In genomic region chr7:128543148-128543855, GRCm38 (mm10) we compare ENCODE assay signal across 17 mouse cellular contexts. TPM values are rescaled to one million over a fixed set of nuclear protein-coding genes. Genes with fewer than 3 reads are reported as not detected.
DNase-seq lines count a peak whose midpoint lies in the region; ATAC-seq and TF ChIP-seq lines count a peak whose summit lies in the region.
"Had no signal": no experiment of that assay in that cellular context is flagged by ENCODE, and none has a peak within 500 bp of the region (broad histone marks: within the 10 kb centered on the region; RNA-seq: fewer than 3 reads in every experiment).

No protein-coding gene starts in this region.

- ATAC-seq in heart, embryonic 12.5 days (ENCODE audit: insufficient number of reproducible peaks, low FRiP score) = no peak
- ATAC-seq in intestine, postnatal 0 days = peak; percentile 60
- ATAC-seq in midbrain, embryonic 15.5 days (replicated peaks) = no peak

- peaks cover 76% of the 10 kb centered on the region for H3K36me3 ChIP-seq in heart, embryonic 12.5 days
- peaks cover 12% of the 10 kb centered on the region for H3K36me3 ChIP-seq in intestine, postnatal 0 days (ENCODE audit: control insufficient read depth, insufficient read depth)
- no peaks in the 10 kb centered on the region for H3K36me3 ChIP-seq in midbrain, embryonic 15.5 days (replicated peaks)

- no peaks in the 10 kb centered on the region for H3K9me3 ChIP-seq in heart, embryonic 12.5 days (replicated peaks)
- H3K9me3 ChIP-seq in intestine, postnatal 0 days (ENCODE audit: control insufficient read depth) = no peaks in the 10 kb centered on the region
- H3K9me3 ChIP-seq in midbrain, embryonic 15.5 days = no peaks in the 10 kb centered on the region
- H3K9me3 ChIP-seq: embryonic facial prominence, embryonic 15.5 days; forebrain, embryonic 10.5 days; hindbrain, embryonic 10.5 days; liver, embryonic 15.5 days had no signal

- H3K27ac ChIP-seq in heart, embryonic 12.5 days (ENCODE audit: poor library complexity, severe bottlenecking) = 0 out of 2 replicates have a peak overlapping the region, but pooled peaks have one; percentile 12
- H3K27ac ChIP-seq in intestine, postnatal 0 days (ENCODE audit: low read depth, low read length) = no peak overlapping the region
- no peak overlapping the region for H3K27ac ChIP-seq in midbrain, embryonic 15.5 days
- H3K27ac ChIP-seq: embryonic facial prominence, embryonic 15.5 days; hindbrain, embryonic 10.5 days; liver, embryonic 15.5 days had no signal

- no peak overlapping the region for H3K4me2 ChIP-seq in heart, embryonic 12.5 days
- H3K4me2 ChIP-seq in intestine, postnatal 0 days (replicated peaks; ENCODE audit: low read depth) = no peak overlapping the region
- no peak overlapping the region for H3K4me2 ChIP-seq in midbrain, embryonic 15.5 days
- H3K4me2 ChIP-seq: embryonic facial prominence, embryonic 15.5 days; liver, embryonic 15.5 days had no signal

- DNase-seq in heart, adult 8-10 months (ENCODE audit: low spot score) = no peak
- peak; percentile 37 for DNase-seq in urinary bladder, postnatal 14 days (ENCODE audit: low spot score)
- DNase-seq in urinary bladder, postnatal 36 days (ENCODE audit: low spot score in 2 of 2) = no peak
- DNase-seq in yolk sac, embryonic 10.5 days (ENCODE audit: low spot score) = peak; percentile 71
- DNase-seq in ovary, adult 18-20 months (ENCODE audit: low spot score) = no peak
- DNase-seq: cerebellum, postnatal 10 days; embryo, embryonic 11 days; lung, postnatal 14 days; spleen, adult 18-20 months; thymus, postnatal 14 days had no signal

- TF ChIP-seq CTCF in intestine, postnatal 0 days (IDR thresholded peaks at IDR 0.05; ENCODE audit: low read depth) = no peak

- H3K4me3 ChIP-seq in heart, embryonic 12.5 days = no peak overlapping the region
- no peak overlapping the region for H3K4me3 ChIP-seq in intestine, postnatal 0 days (ENCODE audit: low read depth, low read length)
- no peak overlapping the region for H3K4me3 ChIP-seq in midbrain, embryonic 15.5 days
- H3K4me3 ChIP-seq: embryonic facial prominence, embryonic 15.5 days; forebrain, embryonic 10.5 days; hindbrain, embryonic 10.5 days; liver, embryonic 15.5 days had no signal

- no peak overlapping the region for H3K9ac ChIP-seq in heart, embryonic 12.5 days
- no peak overlapping the region for H3K9ac ChIP-seq in intestine, postnatal 0 days (ENCODE audit: low read depth, low read length)
- H3K9ac ChIP-seq in midbrain, embryonic 15.5 days = no peak overlapping the region
- H3K9ac ChIP-seq: embryonic facial prominence, embryonic 15.5 days; liver, embryonic 15.5 days had no signal

- H3K27me3 ChIP-seq in heart, embryonic 12.5 days (replicated peaks) = no peaks in the 10 kb centered on the region
- H3K27me3 ChIP-seq in intestine, postnatal 0 days (replicated peaks; ENCODE audit: control insufficient read depth, insufficient read depth, low read length) = 0 out of 2 replicates have a peak, but pooled peaks cover 3% of the 10 kb centered on the region
- no peaks in the 10 kb centered on the region for H3K27me3 ChIP-seq in midbrain, embryonic 15.5 days (replicated peaks)
- H3K27me3 ChIP-seq: embryonic facial prominence, embryonic 15.5 days; liver, embryonic 15.5 days had no signal

- peaks cover 58% of the 10 kb centered on the region for H3K4me1 ChIP-seq in heart, embryonic 12.5 days (replicated peaks)
- no peaks in the 10 kb centered on the region for H3K4me1 ChIP-seq in intestine, postnatal 0 days (replicated peaks; ENCODE audit: control insufficient read depth, insufficient read depth, low read length)
- peaks cover 13% of the 10 kb centered on the region for H3K4me1 ChIP-seq in midbrain, embryonic 15.5 days

- WGBS in heart, embryonic 12.5 days = 70% methylated on average over 14 of the region's 14 CpGs
- 40% methylated on average over 14 of the region's 14 CpGs for WGBS in intestine, postnatal 0 days
- WGBS in midbrain, embryonic 15.5 days = 75% methylated on average over 14 of the region's 14 CpGs

RNA-seq across cellular contexts. Expression of gene Bag3, which starts 19.9 kb away (rescaled TPM):
- polyA plus RNA-seq in heart, embryonic 12.5 days (2016; fragmentation: Nextera tagmentation; extraction: Ambion mirVana) = 21.3 and 22.0 TPM in 2 replicates
- 100 to 1,000 TPM; 281 to 370 (median 342) TPM for total RNA-seq in heart, adult 8-10 months (2022)
- polyA plus RNA-seq in intestine, postnatal 0 days (2015; fragmentation: Nextera tagmentation; extraction: Ambion mirVana) = 7.4 and 7.5 TPM in 2 replicates
- polyA plus RNA-seq in midbrain, embryonic 15.5 days (2015; fragmentation: Nextera tagmentation; extraction: Ambion mirVana) = 2.0 and 2.5 TPM in 2 replicates

Comparison
In these comparisons a context has a peak if more than half of its experiments do, and no peak if none do; other contexts are left out.
1. DNase-seq: peak in urinary bladder, postnatal 14 days (single experiment) and yolk sac, embryonic 10.5 days (single experiment); none in heart, adult 8-10 months (single experiment), urinary bladder, postnatal 36 days (0 of 2) and ovary, adult 18-20 months (single experiment).